Mouse (Mus musculus) G1E (cell line): ENCODE measurements around the gene Fam214a. TPM values are rescaled to one million over a fixed set of nuclear protein-coding genes. Genes with fewer than 3 reads are reported as not detected.

Experiments used
- ATAC-seq: 2 replicates; pipeline ENCODE4 v1.8.0; 2016; ENCODE audit warnings: mild to moderate bottlenecking; ENCODE audit not compliant: insufficient number of reproducible peaks, poor library complexity, low FRiP score, severe bottlenecking; ENCODE audit errors: extremely low read depth
- DNase-seq: peaks from one replicate; pipeline ENCODE4 v3.0.0; 2012; ENCODE audit warnings: low spot score
- H3K27me3 ChIP-seq: 2 replicates; pipeline ENCODE4 v1.6.1; 2012; ENCODE audit warnings: mild to moderate bottlenecking, low read length, inconsistent platforms; ENCODE audit not compliant: insufficient read depth
- H3K36me3 ChIP-seq: replicated peaks from 2 replicates; pipeline ENCODE3; 2012; ENCODE audit warnings: mild to moderate bottlenecking, inconsistent platforms
- H3K4me1 ChIP-seq: 2 replicates; pipeline ENCODE4 v1.6.1; 2012; ENCODE audit warnings: low read depth, low read length, inconsistent platforms, mixed read lengths; ENCODE audit not compliant: insufficient read depth
- H3K4me3 ChIP-seq: 2 replicates; pipeline ENCODE4 v1.5.1; 2012; ENCODE audit warnings: low read depth, mild to moderate bottlenecking, inconsistent platforms, low read length, moderate library complexity, mixed read lengths
- H3K9me3 ChIP-seq: replicated peaks from 2 replicates; pipeline ENCODE4 v1.6.1; 2012; ENCODE audit warnings: inconsistent platforms
- CTCF ChIP-seq: IDR thresholded peaks from 2 replicates; pipeline ENCODE4 v1.5.1; 2012; ENCODE audit warnings: low read depth, low read length, inconsistent platforms, mixed read lengths
- GATA1 ChIP-seq: IDR thresholded peaks from 2 replicates; pipeline ENCODE4 v1.6.1; 2012; ENCODE audit warnings: borderline replicate concordance, low read length, inconsistent platforms, mixed read lengths
- GATA2 ChIP-seq: IDR thresholded peaks from 2 replicates; pipeline ENCODE4 v1.6.1; 2012; ENCODE audit warnings: low read depth, low read length, inconsistent platforms, borderline replicate concordance
- POLR2AphosphoS5 ChIP-seq: IDR thresholded peaks from 2 replicates; pipeline ENCODE4 v1.6.1; 2012; ENCODE audit warnings: low read depth, low read length, inconsistent platforms; ENCODE audit not compliant: insufficient replicate concordance
- TAL1 ChIP-seq: conservative IDR thresholded peaks from 2 replicates; pipeline ENCODE4 v1.6.1; 2012; ENCODE audit warnings: low read depth, low read length, inconsistent platforms, mixed read lengths
- polyA plus RNA-seq: library from polyadenylated mRNA; stranded (reverse); fragments of >175 nt; gene quantifications from 2 replicates; pipeline ENCODE4 v1.2.3, GENCODE M21; 2012
- total RNA-seq, 2 experiments: library from RNA; stranded (forward) in 1 of 2; stranded (reverse) in 1 of 2; fragments of 200-1000 nt in 1 of 2; fragments of >200 nt in 1 of 2; fragmentation: Nextera tagmentation in 1 of 2; gene quantifications; 2 replicates each; pipeline ENCODE4 v1.2.3; 2014 to 2017

The Fam214a gene
- total and polyA plus RNA-seq, 3 experiments: 0.65 to 2.8 (median 0.90) TPM

DNA sequence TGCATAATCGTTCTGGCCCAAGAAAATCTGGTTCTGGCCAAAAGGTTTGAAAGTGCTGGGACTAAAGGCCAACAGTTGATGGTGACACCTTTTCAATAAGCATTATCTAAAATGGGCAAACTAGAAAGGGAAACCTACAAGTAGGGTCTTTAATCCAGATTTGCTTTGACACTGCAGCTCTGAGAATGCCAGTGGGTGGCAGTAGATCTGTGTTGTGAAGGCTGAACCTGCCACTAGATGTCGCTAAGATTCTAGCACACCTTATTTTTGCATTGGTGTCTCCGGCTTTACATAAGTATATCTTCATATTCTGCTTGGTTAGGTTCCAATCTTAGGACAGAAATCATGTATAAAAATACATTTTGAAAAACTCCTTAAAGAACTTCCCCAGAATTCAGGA lies 97.3 kb downstream of the Fam214a start:
- TF ChIP-seq TAL1 (no peak), GATA2 (no peak), GATA1 (no peak), CTCF (peak; percentile 71), POLR2AphosphoS5 (no peak)
- H3K9me3 ChIP-seq: no peaks in the 10 kb centered on the region
- peaks cover 56% of the 10 kb centered on the region for H3K36me3 ChIP-seq
- peaks cover 21% of the 10 kb centered on the region for H3K4me1 ChIP-seq
- ATAC-seq (peak; percentile 68), DNase-seq (peak; percentile 15)
- no peaks in the 10 kb centered on the region for H3K27me3 ChIP-seq
- no peak overlapping the region for H3K4me3 ChIP-seq

DNA sequence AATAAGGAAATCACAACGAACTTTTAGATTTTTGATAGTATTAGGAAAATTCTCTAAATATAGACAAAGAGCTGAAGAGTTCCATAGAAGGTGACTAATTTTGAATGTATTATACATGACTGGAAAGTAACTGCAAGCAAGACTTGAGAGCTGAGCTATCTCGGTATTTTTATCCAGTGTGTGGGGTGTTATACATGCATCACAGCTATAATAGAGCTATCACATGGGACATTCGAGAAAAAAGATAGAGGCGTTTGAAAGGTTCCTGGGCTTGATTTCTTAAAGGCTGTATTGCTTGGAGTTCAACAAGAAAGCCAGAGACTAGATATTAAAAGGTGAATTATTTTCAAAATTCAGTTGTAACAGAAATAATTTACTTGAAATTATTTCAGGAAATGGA lies 99.2 kb downstream of the Fam214a start:
- no peak for ATAC-seq
- H3K4me1 ChIP-seq: peaks cover 12% of the 10 kb centered on the region; the same call in 1 of the 2 replicates
- DNase-seq: no peak
- TF ChIP-seq GATA2 (no peak), CTCF (no peak), GATA1 (no peak), POLR2AphosphoS5 (no peak), TAL1 (no peak)
- no peaks in the 10 kb centered on the region for H3K27me3 ChIP-seq
- no peak overlapping the region for H3K4me3 ChIP-seq
- H3K9me3 ChIP-seq: no peaks in the 10 kb centered on the region
- peaks cover 54% of the 10 kb centered on the region for H3K36me3 ChIP-seq

DNA sequence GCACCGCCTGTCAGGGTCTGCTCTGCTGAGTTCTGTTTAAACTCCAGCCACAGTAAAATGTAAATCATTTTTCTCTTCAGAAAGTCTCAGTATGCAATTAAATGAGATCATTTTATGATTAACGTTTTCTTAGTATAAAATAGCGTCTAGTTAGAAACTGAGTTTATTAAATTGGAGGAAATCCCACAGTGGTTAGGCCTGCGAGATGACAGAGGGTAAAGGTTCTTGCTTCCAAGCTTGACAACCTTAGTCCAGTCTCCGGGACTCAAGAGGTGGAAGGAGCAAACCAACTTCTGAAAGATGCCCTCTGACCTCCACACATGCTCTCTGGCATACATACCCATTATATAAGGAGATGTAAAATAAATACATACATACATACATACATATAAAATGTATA lies 102.4 kb downstream of the Fam214a start:
- TF ChIP-seq POLR2AphosphoS5 (no peak), CTCF (no peak), GATA1 (no peak), GATA2 (no peak), TAL1 (no peak)
- Histone ChIP-seq H3K36me3 (peaks cover 65% of the 10 kb centered on the region), H3K4me1 (no peaks in the 10 kb centered on the region), H3K27me3 (no peaks in the 10 kb centered on the region), H3K4me3 (no peak overlapping the region), H3K9me3 (no peaks in the 10 kb centered on the region)
- DNase-seq: no peak
- no peak for ATAC-seq

DNA sequence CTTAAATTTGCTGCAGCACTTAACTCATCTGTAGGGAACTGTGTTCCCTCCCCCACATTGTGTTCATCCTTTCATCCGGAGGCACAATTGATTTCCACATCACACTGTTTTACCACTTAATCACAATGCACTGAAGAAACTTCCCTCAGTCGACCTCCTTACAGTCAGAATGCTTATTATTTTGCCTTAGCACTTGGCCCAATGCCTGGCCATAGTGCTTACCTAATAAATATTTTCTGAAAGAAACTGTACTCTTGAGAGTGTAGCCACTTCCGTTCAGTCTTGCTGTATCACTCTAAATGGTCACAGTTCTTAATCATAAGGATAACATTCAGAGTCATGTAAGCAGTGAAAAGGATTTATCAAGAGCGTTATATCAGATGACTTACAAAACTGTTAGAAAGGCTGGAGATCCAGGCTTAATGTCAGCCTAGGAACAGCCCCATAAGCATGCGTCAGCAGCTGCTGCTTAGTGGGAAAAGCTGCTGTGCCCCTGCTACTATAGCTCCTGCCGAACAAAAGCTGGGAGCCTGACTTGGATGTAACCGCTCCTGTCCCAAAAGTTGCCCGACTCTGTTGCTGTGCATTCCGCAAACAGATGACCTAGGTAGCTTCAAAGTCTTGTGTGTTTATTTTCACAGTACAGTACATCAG lies 112.1 kb downstream of the Fam214a start:
- TF ChIP-seq CTCF (no peak), GATA2 (no peak), TAL1 (no peak)
- no peak overlapping the region for H3K4me3 ChIP-seq
- no peaks in the 10 kb centered on the region for H3K9me3 ChIP-seq
- ATAC-seq (no peak), DNase-seq (no peak)
- H3K36me3 ChIP-seq: peaks cover 26% of the 10 kb centered on the region
- no peaks in the 10 kb centered on the region for H3K4me1 ChIP-seq
- H3K27me3 ChIP-seq: no peaks in the 10 kb centered on the region

- DNase-seq (no peak), ATAC-seq (no peak)
- TF ChIP-seq CTCF: no peak
- no peak for TF ChIP-seq GATA2
- no peak for TF ChIP-seq GATA1
- no peak for TF ChIP-seq POLR2AphosphoS5
- TF ChIP-seq TAL1: no peak
- H3K27me3 ChIP-seq: no peaks in the 10 kb centered on the region; the same call in 1 of the 2 replicates
- H3K4me1 ChIP-seq: peaks cover 21% of the 10 kb centered on the region
- no peaks in the 10 kb centered on the region for H3K36me3 ChIP-seq
- peak within 1 kb of the TSS; percentile 79 for H3K4me3 ChIP-seq
- peaks cover 8% of the 10 kb centered on the region; the same call in 1 of the 2 replicates for H3K9me3 ChIP-seq
Observed at GRCm38 (mm10) chr9:75070457-75071028, 117.9 kb downstream of the Fam214a start, which contains the start of gene Myo5a. Gene Myo5a (plus strand): TSS chr9:75071015.

GRCm38 (mm10) chr9:75071029-75071705 lies 118.5 kb downstream of the Fam214a start:
- Histone ChIP-seq H3K4me3 (peak overlapping the region; percentile 79), H3K4me1 (peaks cover 21% of the 10 kb centered on the region), H3K27me3 (no peaks in the 10 kb centered on the region; the same call in 1 of the 2 replicates), H3K36me3 (no peaks in the 10 kb centered on the region), H3K9me3 (peaks cover 8% of the 10 kb centered on the region; the same call in 1 of the 2 replicates)
- DNase-seq (peak; percentile 39), ATAC-seq (peak; percentile 23; the same call in 1 of the 2 replicates)
- TF ChIP-seq CTCF: no peak
- TF ChIP-seq GATA2: no peak
- TF ChIP-seq GATA1: no peak
